17 mouse cellular contexts compared by ENCODE assay signal in the genomic region with DNA sequence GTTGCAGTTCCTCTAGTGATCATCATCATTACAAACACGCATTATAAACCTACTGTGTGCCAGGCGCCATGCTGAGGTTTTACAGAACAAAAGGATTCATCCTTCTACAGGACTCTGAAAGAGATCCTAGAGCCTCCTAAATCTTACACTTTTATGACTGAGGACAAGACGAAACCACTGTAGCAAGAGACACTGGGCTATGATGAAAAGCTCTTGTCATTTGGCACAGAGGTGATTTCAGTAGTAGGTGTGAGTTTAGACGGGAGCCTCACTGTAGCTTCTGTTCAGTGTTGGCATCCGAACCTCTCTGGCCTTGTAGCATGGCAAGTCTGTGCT. TPM values are rescaled to one million over a fixed set of nuclear protein-coding genes. Genes with fewer than 3 reads are reported as not detected.
DNase-seq lines count a peak whose midpoint lies in the region; ATAC-seq and TF ChIP-seq lines count a peak whose summit lies in the region.
"Had no signal": no experiment of that assay in that cellular context is flagged by ENCODE, and none has a peak within 500 bp of the region (broad histone marks: within the 10 kb centered on the region; RNA-seq: fewer than 3 reads in every experiment).

No protein-coding gene starts in this region.

- no peaks in the 10 kb centered on the region for H3K36me3 ChIP-seq in ES-E14 (ENCODE audit: control insufficient read depth, insufficient read depth, low read length, poor library complexity, severe bottlenecking)
- peaks cover 14% of the 10 kb centered on the region for H3K36me3 ChIP-seq in forebrain, embryonic 14.5 days (ENCODE audit: control insufficient read depth, insufficient read depth, low read length)
- no peaks in the 10 kb centered on the region for H3K36me3 ChIP-seq in hindbrain, embryonic 16.5 days (ENCODE audit: control insufficient read depth, insufficient read depth, low read length)
- no peaks in the 10 kb centered on the region for H3K36me3 ChIP-seq in midbrain, embryonic 16.5 days (ENCODE audit: control insufficient read depth, insufficient read depth, low read length)
- H3K36me3 ChIP-seq: heart, embryonic 10.5 days; intestine, embryonic 15.5 days had no signal

- H3K4me1 ChIP-seq in ES-E14 (ENCODE audit: control insufficient read depth in 2 of 2, insufficient read depth in 2 of 2, low read length in 2 of 2, poor library complexity in 1 of 2), result peaks cover 25 to 33% of the 10 kb centered on the region in 2 experiments
- peaks cover 16% of the 10 kb centered on the region for H3K4me1 ChIP-seq in forebrain, embryonic 14.5 days (ENCODE audit: control insufficient read depth, insufficient read depth, low read length)
- H3K4me1 ChIP-seq in hindbrain, embryonic 16.5 days (ENCODE audit: control insufficient read depth, insufficient read depth, low read depth, low read length), result no peaks in the 10 kb centered on the region
- no peaks in the 10 kb centered on the region for H3K4me1 ChIP-seq in midbrain, embryonic 16.5 days (ENCODE audit: control insufficient read depth, insufficient read depth, low read length)
- H3K4me1 ChIP-seq: intestine, embryonic 15.5 days had no signal

- no peak for DNase-seq in ES-E14 (ENCODE audit: low read depth, low spot score)
- DNase-seq in forebrain, embryonic 14.5 days (ENCODE audit: low spot score), result no peak
- no peak for DNase-seq in layer of hippocampus, adult 8-10 months (ENCODE audit: low spot score in 2 of 2)
- no peak for DNase-seq in kidney, postnatal 36 days
- DNase-seq in thymus, adult 18-20 months, result no peak
- DNase-seq in gastrocnemius, postnatal 25 days, result no peak
- DNase-seq: cerebellum, adult 9-11 months; gastrocnemius, postnatal 14 days; heart, postnatal 10 days; right cerebral cortex, adult 18-20 months had no signal

- H3K9ac ChIP-seq in ES-E14 (ENCODE audit: insufficient read depth, low read depth, low read length, poor library complexity, severe bottlenecking), result no peak overlapping the region
- H3K9ac ChIP-seq in forebrain, embryonic 14.5 days (ENCODE audit: low read length), result no peak overlapping the region
- no peak overlapping the region for H3K9ac ChIP-seq in hindbrain, embryonic 16.5 days (ENCODE audit: low read depth, low read length)
- H3K9ac ChIP-seq in midbrain, embryonic 16.5 days (ENCODE audit: low read depth, low read length), result no peak overlapping the region
- H3K9ac ChIP-seq: intestine, embryonic 15.5 days; limb, embryonic 13.5 days; liver, embryonic 14.5 days had no signal

- H3K9me3 ChIP-seq in ES-E14 (ENCODE audit: control insufficient read depth, insufficient read depth, low read depth, low read length), result no peaks in the 10 kb centered on the region
- H3K9me3 ChIP-seq in forebrain, embryonic 14.5 days (replicated peaks; ENCODE audit: control insufficient read depth, low read length), result no peaks in the 10 kb centered on the region
- no peaks in the 10 kb centered on the region for H3K9me3 ChIP-seq in hindbrain, embryonic 16.5 days (ENCODE audit: control insufficient read depth, low read length)
- no peaks in the 10 kb centered on the region for H3K9me3 ChIP-seq in midbrain, embryonic 16.5 days (replicated peaks; ENCODE audit: control insufficient read depth, low read length, poor library complexity, severe bottlenecking)
- H3K9me3 ChIP-seq: heart, embryonic 10.5 days; intestine, embryonic 15.5 days; limb, embryonic 13.5 days had no signal

- in situ Hi-C loops in ES-E14 (cut with MboI; ENCODE audit: low sequenced_read_pairs in 2 of 2, unreplicated experiment in 2 of 2), result no loop called here

- no peak overlapping the region; a peak in 1 of 4 replicates for H3K4me3 ChIP-seq in ES-E14 (ENCODE audit: insufficient read depth in 1 of 2, low read depth in 1 of 2, low read length in 2 of 2, poor library complexity in 1 of 2, severe bottlenecking in 1 of 2)
- H3K4me3 ChIP-seq in forebrain, embryonic 14.5 days (ENCODE audit: low read depth, low read length), result no peak overlapping the region
- H3K4me3 ChIP-seq in hindbrain, embryonic 16.5 days (ENCODE audit: low read length), result no peak overlapping the region
- no peak overlapping the region for H3K4me3 ChIP-seq in midbrain, embryonic 16.5 days (ENCODE audit: low read depth, low read length)
- H3K4me3 ChIP-seq: heart, embryonic 10.5 days; intestine, embryonic 15.5 days; layer of hippocampus, adult 2 months; limb, embryonic 13.5 days had no signal

- ATAC-seq in forebrain, embryonic 14.5 days, result peak; percentile 6; the same call in 1 of the 2 replicates
- 0 out of 2 replicates have a peak, but pooled peaks have one; percentile 29 for ATAC-seq in hindbrain, embryonic 16.5 days
- ATAC-seq in midbrain, embryonic 16.5 days, result 0 out of 2 replicates have a peak, but pooled peaks have one; percentile 12
- ATAC-seq: intestine, embryonic 15.5 days had no signal

- no peaks in the 10 kb centered on the region for H3K27me3 ChIP-seq in forebrain, embryonic 14.5 days (replicated peaks; ENCODE audit: control insufficient read depth, insufficient read depth, low read length)
- H3K27me3 ChIP-seq in hindbrain, embryonic 16.5 days (replicated peaks; ENCODE audit: control insufficient read depth, insufficient read depth, low read length), result no peaks in the 10 kb centered on the region
- H3K27me3 ChIP-seq in midbrain, embryonic 16.5 days (ENCODE audit: control insufficient read depth, insufficient read depth, low read depth, low read length), result no peaks in the 10 kb centered on the region
- H3K27me3 ChIP-seq: intestine, embryonic 15.5 days; limb, embryonic 13.5 days had no signal

- WGBS in forebrain, embryonic 14.5 days, result 19% methylated on average over 5 of the region's 5 CpGs
- WGBS in hindbrain, embryonic 16.5 days, result 28% methylated on average over 5 of the region's 5 CpGs
- 34% methylated on average over 5 of the region's 5 CpGs for WGBS in midbrain, embryonic 16.5 days

- H3K4me2 ChIP-seq in forebrain, embryonic 14.5 days (ENCODE audit: low read length), result no peak overlapping the region
- H3K4me2 ChIP-seq in hindbrain, embryonic 16.5 days (ENCODE audit: low read length), result no peak overlapping the region
- H3K4me2 ChIP-seq in midbrain, embryonic 16.5 days (ENCODE audit: low read length), result no peak overlapping the region
- H3K4me2 ChIP-seq: intestine, embryonic 15.5 days; limb, embryonic 13.5 days had no signal

- H3K27ac ChIP-seq in ES-E14 (ENCODE audit: insufficient read depth, low read depth, low read length, poor library complexity, severe bottlenecking), result peak overlapping the region; percentile 85
- H3K27ac ChIP-seq in forebrain, embryonic 14.5 days (ENCODE audit: low read depth, low read length), result peak overlapping the region; percentile 23; the same call in 1 of the 2 replicates
- H3K27ac ChIP-seq in hindbrain, embryonic 16.5 days (ENCODE audit: low read depth, low read length), result peak overlapping the region; percentile 33
- H3K27ac ChIP-seq in midbrain, embryonic 16.5 days (ENCODE audit: low read length), result no peak overlapping the region
- H3K27ac ChIP-seq: heart, embryonic 10.5 days; intestine, embryonic 15.5 days; layer of hippocampus, adult 2 months; limb, embryonic 13.5 days; liver, embryonic 14.5 days had no signal

TF ChIP-seq in ES-E14, 5 proteins besides CTCF, POLR2A, EP300 and RAD21:
- TF ChIP-seq CHD2 (IDR thresholded peaks at IDR 0.05; ENCODE audit: low read depth, low read length), result 0 out of 2 replicates have a peak, but pooled peaks have one; percentile 10
- no peak for TF ChIP-seq HCFC1 (IDR thresholded peaks at IDR 0.05; ENCODE audit: borderline replicate concordance, insufficient read depth, low read length)
- TF ChIP-seq ZNF384 (IDR thresholded peaks at IDR 0.05; ENCODE audit: low read depth, low read length), result no peak
- TF ChIP-seq MAFK (IDR thresholded peaks at IDR 0.05; ENCODE audit: insufficient read depth, low read depth, low read length), result no peak

RNA-seq across cellular contexts. Expression of gene Mtmr2, which starts 48.5 kb away (rescaled TPM):
- total RNA-seq in ES-E14 (2012; rRNA removed), result 36.8 and 45.3 TPM in 2 replicates
- 57.5 and 64.7 TPM in 2 replicates for polyA plus RNA-seq in forebrain, embryonic 14.5 days (2014; fragmentation: Nextera tagmentation; extraction: Ambion mirVana)
- polyA plus RNA-seq in hindbrain, embryonic 16.5 days (2015; fragmentation: Nextera tagmentation; extraction: Ambion mirVana), result 52.9 and 55.6 TPM in 2 replicates
- polyA plus RNA-seq in midbrain, embryonic 16.5 days (2015; fragmentation: Nextera tagmentation; extraction: Ambion mirVana), result 56.5 and 57.9 TPM in 2 replicates
- 10 to 100 TPM; 52.4 to 61.2 (median 56.4) TPM for total RNA-seq in layer of hippocampus, adult 8-10 months (2022)
- total RNA-seq in gastrocnemius, postnatal 25 days (2021), result 10 to 100 TPM; 17.6 to 21.1 TPM
